ENCODE assay signal across 24 mouse cellular contexts in genomic region chr6:124699366-124699765, GRCm38 (mm10). TPM values are rescaled to one million over a fixed set of nuclear protein-coding genes. Genes with fewer than 3 reads are reported as not detected.
DNase-seq lines count a peak whose midpoint lies in the region; ATAC-seq and TF ChIP-seq lines count a peak whose summit lies in the region.
"Had no signal": no experiment of that assay in that cellular context is flagged by ENCODE, and none has a peak within 500 bp of the region (broad histone marks: within the 10 kb centered on the region; RNA-seq: fewer than 3 reads in every experiment).

No protein-coding gene starts in this region.

- peaks cover 29% of the 10 kb centered on the region for H3K36me3 ChIP-seq in liver, adult 2 months (ENCODE audit: control insufficient read depth, insufficient read depth, low read length)

- 69% methylated on average over 4 of the region's 4 CpGs for WGBS in liver, adult 2 months

- H3K79me2 ChIP-seq in liver, adult 2 months (ENCODE audit: control insufficient read depth, insufficient read depth, low read length): peaks cover 2% of the 10 kb centered on the region; the same call in 1 of the 2 replicates

- H3K27me3 ChIP-seq in liver, adult 2 months (ENCODE audit: control insufficient read depth, insufficient read depth, low read length): no peaks in the 10 kb centered on the region
- H3K27me3 ChIP-seq: embryonic facial prominence, embryonic 12.5 days; limb, embryonic 15.5 days; midbrain, embryonic 15.5 days had no signal

- H3K9ac ChIP-seq in liver, adult 2 months (ENCODE audit: low read depth, low read length): peak overlapping the region; percentile 35
- H3K9ac ChIP-seq: embryonic facial prominence, embryonic 12.5 days; hindbrain, embryonic 14.5 days; limb, embryonic 15.5 days; midbrain, embryonic 15.5 days had no signal

- TF ChIP-seq CTCF in gastrocnemius, adult 2 months (IDR thresholded peaks at IDR 0.05): no peak
- TF ChIP-seq CTCF in liver, adult 2 months (IDR thresholded peaks at IDR 0.05; ENCODE audit: low read depth, low read length): no peak

- peak; percentile 53; the same call in 1 of the 2 replicates for ATAC-seq in cerebellum, adult (ENCODE audit: insufficient number of reproducible peaks, low FRiP score, low TSS enrichment)
- ATAC-seq: forebrain, embryonic 14.5 days had no signal

- no peak overlapping the region for H3K4me3 ChIP-seq in gastrocnemius, adult 2 months
- H3K4me3 ChIP-seq in liver, adult 2 months (ENCODE audit: insufficient read depth, low read depth, low read length): no peak overlapping the region
- H3K4me3 ChIP-seq: embryonic facial prominence, embryonic 12.5 days; limb, embryonic 10.5 days; limb, embryonic 15.5 days; midbrain, embryonic 15.5 days had no signal

- no peak for DNase-seq in cerebellum, adult 9-10 months
- no peak for DNase-seq in gastrocnemius, adult 2 months
- DNase-seq in gastrocnemius, adult 18-20 months (ENCODE audit: low spot score): no peak
- no peak for DNase-seq in liver, adult 2 months (ENCODE audit: extremely low read depth, low read depth, low spot score)
- no peak for DNase-seq in liver
- DNase-seq in cerebellum, postnatal 36 days: peak; percentile 29 to 42
- no peak for DNase-seq in ovary, postnatal 14 days (ENCODE audit: low spot score)
- DNase-seq: adrenal gland, postnatal 10 days; embryo, embryonic 11 days; gastrocnemius, postnatal 36 days; heart, adult 18-20 months; kidney, adult 8-10 months; lung, adult 2 months; lung, postnatal 10 days; right cerebral cortex, adult 18-20 months; right cerebral cortex, postnatal 4 days had no signal

- intact Hi-C loops in gastrocnemius, adult 2 months (cut with DNase I): no loop called here

- TF ChIP-seq POLR2A in liver, adult 2 months (IDR thresholded peaks at IDR 0.05; ENCODE audit: extremely low read depth, insufficient read depth, low read length): no peak

- H3K27ac ChIP-seq in gastrocnemius, adult 2 months: peak overlapping the region; percentile 87; the same call in 1 of the 2 replicates
- H3K27ac ChIP-seq in liver, adult 2 months (replicated peaks; ENCODE audit: insufficient read depth, low read depth, low read length): peak overlapping the region; percentile 83
- H3K27ac ChIP-seq: embryonic facial prominence, embryonic 12.5 days; hindbrain, embryonic 14.5 days; limb, embryonic 10.5 days; limb, embryonic 15.5 days; macrophage; midbrain, embryonic 15.5 days had no signal

- peaks cover 40% of the 10 kb centered on the region for H3K4me1 ChIP-seq in liver, adult 2 months (ENCODE audit: control insufficient read depth, insufficient read depth, low read length)
- H3K4me1 ChIP-seq: midbrain, embryonic 15.5 days had no signal

RNA-seq across cellular contexts. Expression of gene Emg1, which starts 12.6 kb away (rescaled TPM):
- total RNA-seq in gastrocnemius, adult 2 months (2021): 10 to 100 TPM; 57.7 to 71.8 TPM
- total RNA-seq in gastrocnemius, adult 18-20 months (2021): 10 to 100 TPM; 58.4 to 60.4 TPM
- total RNA-seq in liver, adult 2 months (2014; rRNA removed): 97.4 and 99.6 TPM in 2 replicates
- 46.0 and 56.3 TPM in 2 replicates for polyA plus RNA-seq in liver, adult 2 months (2012; rRNA removed)

RNA-seq across cellular contexts. Expression of gene Phb2, which starts 12.8 kb away (rescaled TPM):
- 100 to 1,000 TPM; 142 to 184 TPM for total RNA-seq in gastrocnemius, adult 2 months (2021)
- 100 to 1,000 TPM; 134 to 155 TPM for total RNA-seq in gastrocnemius, adult 18-20 months (2021)
- total RNA-seq in liver, adult 2 months (2014; rRNA removed): 140 and 151 TPM in 2 replicates
- 209 and 210 TPM in 2 replicates for polyA plus RNA-seq in liver, adult 2 months (2012; rRNA removed)

RNA-seq across cellular contexts. Expression of gene Lpcat3, which starts 36.5 kb away (rescaled TPM):
- 10 to 100 TPM; 14.6 to 19.0 TPM for total RNA-seq in gastrocnemius, adult 2 months (2021)
- total RNA-seq in gastrocnemius, adult 18-20 months (2021): 10 to 100 TPM; 14.4 to 17.8 TPM
- total RNA-seq in liver, adult 2 months (2014; rRNA removed): 72.4 and 99.9 TPM in 2 replicates
- polyA plus RNA-seq in liver, adult 2 months (2012; rRNA removed): 172 and 188 TPM in 2 replicates

RNA-seq across cellular contexts. Expression of gene Ptpn6, which starts 39.1 kb away (rescaled TPM):
- total RNA-seq in gastrocnemius, adult 2 months (2021): under 1 TPM; 0.61 to 0.87 TPM
- total RNA-seq in gastrocnemius, adult 18-20 months (2021): 1 to 10 TPM in 1 of 2 experiments, under 1 TPM in 1; 0.90 to 1.1 TPM
- total RNA-seq in liver, adult 2 months (2014; rRNA removed): 16.7 and 19.7 TPM in 2 replicates
- polyA plus RNA-seq in liver, adult 2 months (2012; rRNA removed): 17.3 and 17.8 TPM in 2 replicates

RNA-seq across cellular contexts. Expression of gene Grcc10, which starts 41.8 kb away (rescaled TPM):
- total RNA-seq in gastrocnemius, adult 2 months (2021): 100 to 1,000 TPM; 145 to 182 TPM
- 100 to 1,000 TPM; 162 TPM for total RNA-seq in gastrocnemius, adult 18-20 months (2021)
- total RNA-seq in liver, adult 2 months (2014; rRNA removed): 125 and 140 TPM in 2 replicates
- 203 and 216 TPM in 2 replicates for polyA plus RNA-seq in liver, adult 2 months (2012; rRNA removed)

Comparison
In these comparisons a context has a peak if more than half of its experiments do, and no peak if none do; other contexts are left out.
1. DNase-seq: peak in cerebellum, postnatal 36 days (2 of 2); none in cerebellum, adult 9-10 months (single experiment), gastrocnemius, adult 2 months (single experiment), gastrocnemius, adult 18-20 months (single experiment), liver, adult 2 months (single experiment), liver (single experiment) and ovary, postnatal 14 days (single experiment).